Mouse (Mus musculus) small intestine, adult 2 months (tissue): Measurements from ENCODE around the gene Bcl9.

ENCODE experiments used
- CTCF ChIP-seq: fragments of 200-500 bp; IDR thresholded peaks from 2 replicates; pipeline ENCODE4 v1.5.1; 2012; ENCODE audit warnings: low read depth, mild to moderate bottlenecking, control low read depth, inconsistent platforms, low read length, moderate library complexity, mixed read lengths; ENCODE audit not compliant: insufficient replicate concordance, insufficient read length; ENCODE audit errors: extremely low read depth
- POLR2A ChIP-seq: fragments of 200-500 bp; IDR thresholded peaks from 2 replicates; pipeline ENCODE4 v1.6.1; 2012; ENCODE audit warnings: low read depth, mild to moderate bottlenecking, control low read depth, inconsistent platforms, low read length, moderate library complexity

DNA sequence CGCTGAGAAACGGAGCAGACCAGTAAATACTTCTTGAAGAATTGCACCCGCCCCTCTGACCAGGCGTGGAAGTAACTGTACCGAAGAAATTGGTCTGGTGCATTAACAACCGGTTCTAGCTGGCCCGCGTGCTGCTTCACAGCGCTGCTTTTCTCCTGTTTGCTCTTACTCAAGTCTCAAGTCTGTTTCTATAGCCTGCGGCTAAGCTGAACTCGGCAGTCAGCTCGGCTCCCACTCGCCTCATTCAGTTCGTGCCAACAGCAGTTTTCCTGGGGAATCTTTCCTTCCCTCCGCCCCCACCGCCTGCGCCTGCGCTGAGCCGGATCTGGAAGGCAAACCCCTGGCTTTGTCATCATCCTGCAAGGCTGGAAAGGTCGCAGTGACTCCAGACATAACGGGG lies 14.3 kb upstream of the Bcl9 start:
- no peak for TF ChIP-seq POLR2A
- no peak for TF ChIP-seq CTCF
